Mouse (Mus musculus): ENCODE results near the gene Kat2b. TPM values are rescaled to one million over a fixed set of nuclear protein-coding genes. Genes with fewer than 3 reads are reported as not detected.

Kat2b gene
- polyA plus RNA-seq, 1 experiment from 2014 or later: 5.5 TPM

DNA sequence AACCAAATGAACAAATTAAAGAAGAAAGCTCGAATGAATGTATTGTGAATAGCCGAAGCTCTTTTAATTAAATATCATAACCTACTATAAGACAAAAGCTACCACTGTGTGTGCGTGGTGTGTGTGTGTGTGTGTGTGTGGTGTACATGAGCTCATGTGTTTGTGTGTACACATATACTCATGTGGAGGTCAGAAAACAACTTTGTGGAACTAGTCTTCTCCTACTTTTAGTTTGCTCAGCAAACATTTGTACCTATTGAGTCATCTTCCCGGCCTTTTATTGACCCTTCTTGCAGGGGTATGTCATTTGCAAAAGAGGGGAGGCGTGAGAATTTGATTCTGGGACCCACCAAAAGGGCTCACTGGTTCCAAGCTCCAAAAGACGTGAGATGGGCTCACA lies 11.6 kb downstream of the Kat2b start:
- H3K4me2 ChIP-seq: no peak overlapping the region
- no peak overlapping the region for H3K4me3 ChIP-seq (ENCODE audit: low read depth, low read length)
- no peaks in the 10 kb centered on the region for H3K9me3 ChIP-seq (ENCODE audit: control insufficient read depth, low read length)
- no peaks in the 10 kb centered on the region for H3K4me1 ChIP-seq (ENCODE audit: control insufficient read depth, insufficient read depth, low read length)
- H3K9ac ChIP-seq (ENCODE audit: low read length): no peak overlapping the region
- no peaks in the 10 kb centered on the region for H3K36me3 ChIP-seq (ENCODE audit: control insufficient read depth, insufficient read depth, low read length)
- no peak overlapping the region for H3K27ac ChIP-seq (ENCODE audit: low read depth, low read length)
- 82% methylated on average over 6 of the region's 6 CpGs for WGBS
- no peak for DNase-seq (ENCODE audit: low spot score, missing footprints)
- H3K27me3 ChIP-seq (ENCODE audit: control insufficient read depth, insufficient read depth, low read length): no peaks in the 10 kb centered on the region
- ATAC-seq (ENCODE audit: low FRiP score): no peak

DNA sequence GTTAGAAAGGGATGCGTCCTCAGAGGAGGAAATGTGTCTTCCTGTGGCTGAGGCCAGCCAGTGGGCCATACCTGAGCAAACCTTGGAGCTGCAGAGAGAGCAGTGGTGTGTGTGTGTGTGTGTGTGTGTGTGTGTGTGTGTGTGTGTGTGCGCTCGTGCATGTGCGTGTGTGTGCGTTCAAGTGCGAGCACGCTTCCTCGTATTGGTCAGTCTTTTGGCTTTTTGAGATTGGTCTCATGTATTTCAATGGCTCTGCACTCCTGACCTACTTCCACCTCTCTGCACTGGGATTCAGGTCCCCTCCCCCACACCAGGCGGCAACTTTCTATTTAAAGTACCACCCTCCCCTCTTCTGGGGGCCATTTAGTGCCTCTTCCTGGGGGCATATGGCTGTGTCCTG lies 12.1 kb downstream of the Kat2b start:
- no peak for ATAC-seq (ENCODE audit: low FRiP score)
- Histone ChIP-seq H3K4me2 (no peak overlapping the region), H3K4me3 (ENCODE audit: low read depth, low read length) (no peak overlapping the region), H3K9me3 (ENCODE audit: control insufficient read depth, low read length) (no peaks in the 10 kb centered on the region), H3K36me3 (ENCODE audit: control insufficient read depth, insufficient read depth, low read length) (no peaks in the 10 kb centered on the region), H3K27ac (ENCODE audit: low read depth, low read length) (no peak overlapping the region), H3K27me3 (ENCODE audit: control insufficient read depth, insufficient read depth, low read length) (no peaks in the 10 kb centered on the region), H3K9ac (ENCODE audit: low read length) (no peak overlapping the region), H3K4me1 (ENCODE audit: control insufficient read depth, insufficient read depth, low read length) (no peaks in the 10 kb centered on the region)
- DNase-seq (ENCODE audit: low spot score, missing footprints): no peak
- WGBS: 74% methylated on average over 9 of the region's 9 CpGs

DNA sequence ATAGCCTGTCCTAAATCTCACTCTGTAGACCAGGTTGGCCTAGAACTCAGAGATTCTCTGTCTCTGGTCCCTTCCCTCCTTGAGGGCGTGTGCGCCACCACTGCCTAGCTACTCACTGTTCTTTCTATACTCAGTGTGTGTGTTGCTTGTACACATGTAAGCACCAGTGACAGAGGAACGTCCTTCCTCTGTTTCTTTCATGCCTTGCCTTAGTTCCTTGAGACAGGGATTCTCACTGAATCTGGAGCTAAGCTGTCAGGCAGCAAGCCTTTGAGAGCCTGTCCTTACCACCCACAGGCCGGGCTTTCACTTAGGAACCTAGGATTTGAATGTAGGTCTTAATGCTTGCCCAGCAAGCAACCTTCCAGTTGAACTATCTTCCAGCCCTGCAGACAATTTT lies 13.0 kb downstream of the Kat2b start:
- WGBS: 49% methylated on average over 4 of the region's 4 CpGs

DNA sequence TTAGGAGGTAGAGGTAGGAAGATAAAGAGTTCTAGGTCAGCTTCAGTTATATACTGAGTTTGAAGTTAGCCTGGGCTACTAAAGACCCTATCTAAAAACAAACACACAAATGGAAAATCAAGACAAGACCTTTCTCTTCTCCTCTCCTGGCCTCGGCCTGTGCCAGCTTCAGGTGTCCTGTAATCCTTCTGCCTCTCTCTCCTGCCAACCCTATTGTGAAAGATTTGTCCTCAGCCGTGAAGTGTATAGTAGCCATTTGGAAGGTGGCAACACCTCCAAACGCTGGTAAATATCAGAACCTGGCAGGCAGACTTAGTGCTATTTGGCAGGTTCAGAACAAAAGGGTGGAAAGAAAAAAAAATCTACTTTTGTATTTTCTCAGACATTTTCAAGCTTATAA lies 13.6 kb downstream of the Kat2b start:
- H3K27me3 ChIP-seq (ENCODE audit: control insufficient read depth, insufficient read depth, low read length): no peaks in the 10 kb centered on the region
- H3K4me2 ChIP-seq: no peak overlapping the region
- ATAC-seq (ENCODE audit: low FRiP score) (no peak), DNase-seq (ENCODE audit: low spot score, missing footprints) (no peak)
- no peak overlapping the region for H3K27ac ChIP-seq (ENCODE audit: low read depth, low read length)
- H3K36me3 ChIP-seq (ENCODE audit: control insufficient read depth, insufficient read depth, low read length): no peaks in the 10 kb centered on the region
- no peak overlapping the region for H3K4me3 ChIP-seq (ENCODE audit: low read depth, low read length)
- no peaks in the 10 kb centered on the region for H3K4me1 ChIP-seq (ENCODE audit: control insufficient read depth, insufficient read depth, low read length)
- no peaks in the 10 kb centered on the region for H3K9me3 ChIP-seq (ENCODE audit: control insufficient read depth, low read length)
- WGBS: 70% methylated on average over 3 of the region's 3 CpGs
- H3K9ac ChIP-seq (ENCODE audit: low read length): no peak overlapping the region

More for the DNA sequence above, 13.0 kb downstream of the Kat2b start:
- Histone ChIP-seq H3K4me1 (ENCODE audit: control insufficient read depth, insufficient read depth, low read length) (no peaks in the 10 kb centered on the region), H3K4me2 (no peak overlapping the region), H3K4me3 (ENCODE audit: low read depth, low read length) (no peak overlapping the region), H3K27me3 (ENCODE audit: control insufficient read depth, insufficient read depth, low read length) (no peaks in the 10 kb centered on the region), H3K36me3 (ENCODE audit: control insufficient read depth, insufficient read depth, low read length) (no peaks in the 10 kb centered on the region), H3K27ac (ENCODE audit: low read depth, low read length) (no peak overlapping the region), H3K9ac (ENCODE audit: low read length) (no peak overlapping the region), H3K9me3 (ENCODE audit: control insufficient read depth, low read length) (no peaks in the 10 kb centered on the region)
- no peak for ATAC-seq (ENCODE audit: low FRiP score)
- DNase-seq (ENCODE audit: low spot score, missing footprints): no peak

DNA sequence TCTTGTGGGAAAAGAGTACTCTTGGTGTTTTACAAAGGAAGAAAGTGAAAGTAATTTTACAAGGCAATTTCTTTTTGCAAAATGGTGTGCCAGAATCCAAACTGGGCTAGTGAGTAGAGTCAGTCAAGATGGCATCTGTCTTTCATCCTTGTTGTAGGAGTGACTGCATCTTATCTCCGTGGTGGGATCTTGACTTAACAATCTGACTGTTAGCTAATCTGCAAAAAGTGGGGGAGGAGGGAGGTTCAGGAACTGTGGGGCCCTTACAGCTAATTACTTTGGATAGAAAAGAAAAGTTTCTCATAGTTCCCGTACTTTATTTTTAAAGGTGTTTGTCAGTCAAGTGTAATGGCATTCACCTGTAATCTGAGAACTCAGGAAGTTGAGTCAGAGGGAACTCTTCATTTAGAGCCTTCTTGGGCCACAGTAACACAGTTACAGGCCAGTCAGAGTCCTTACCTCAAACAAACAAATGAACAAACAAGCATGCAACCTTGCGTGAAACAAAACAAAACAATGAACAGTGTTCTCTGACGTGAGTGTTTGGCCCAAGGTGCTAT lies 15.4 kb downstream of the Kat2b start:
- H3K4me2 ChIP-seq: no peak overlapping the region
- WGBS: 71% methylated on average over 4 of the region's 4 CpGs
- H3K4me1 ChIP-seq (ENCODE audit: control insufficient read depth, insufficient read depth, low read length): no peaks in the 10 kb centered on the region
- no peaks in the 10 kb centered on the region for H3K36me3 ChIP-seq (ENCODE audit: control insufficient read depth, insufficient read depth, low read length)
- H3K4me3 ChIP-seq (ENCODE audit: low read depth, low read length): no peak overlapping the region
- ATAC-seq (ENCODE audit: low FRiP score) (no peak), DNase-seq (ENCODE audit: low spot score, missing footprints) (no peak)
- H3K9ac ChIP-seq (ENCODE audit: low read length): no peak overlapping the region
- no peak overlapping the region for H3K27ac ChIP-seq (ENCODE audit: low read depth, low read length)
- H3K9me3 ChIP-seq (ENCODE audit: control insufficient read depth, low read length): no peaks in the 10 kb centered on the region
- no peaks in the 10 kb centered on the region for H3K27me3 ChIP-seq (ENCODE audit: control insufficient read depth, insufficient read depth, low read length)

DNA sequence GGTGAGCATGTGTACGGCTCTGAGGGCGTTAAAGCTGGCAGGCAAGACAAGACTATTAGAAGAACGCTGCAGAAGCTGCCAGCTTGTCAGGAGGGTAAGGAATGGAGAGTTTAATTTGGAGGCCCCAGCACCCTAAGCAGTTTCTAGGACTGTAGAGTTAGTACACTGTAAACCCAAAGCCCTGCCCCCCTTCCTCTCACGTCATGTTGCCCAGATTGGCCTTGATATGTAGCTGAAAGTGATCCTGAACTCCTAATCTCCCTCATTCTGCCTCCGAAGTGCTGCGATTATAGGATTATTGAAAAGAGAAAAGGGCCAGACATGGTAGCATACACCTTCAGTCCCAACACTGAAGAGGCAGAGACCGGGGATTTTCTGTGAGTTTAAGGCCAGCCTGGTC lies 16.1 kb downstream of the Kat2b start:
- peak; percentile 57 for DNase-seq (ENCODE audit: low spot score, missing footprints)
- 91% methylated on average over 7 of the region's 7 CpGs for WGBS
- Histone ChIP-seq H3K36me3 (ENCODE audit: control insufficient read depth, insufficient read depth, low read length) (no peaks in the 10 kb centered on the region), H3K4me3 (ENCODE audit: low read depth, low read length) (no peak overlapping the region), H3K4me1 (ENCODE audit: control insufficient read depth, insufficient read depth, low read length) (no peaks in the 10 kb centered on the region), H3K9ac (ENCODE audit: low read length) (no peak overlapping the region), H3K4me2 (no peak overlapping the region), H3K27ac (ENCODE audit: low read depth, low read length) (no peak overlapping the region), H3K9me3 (ENCODE audit: control insufficient read depth, low read length) (no peaks in the 10 kb centered on the region), H3K27me3 (ENCODE audit: control insufficient read depth, insufficient read depth, low read length) (no peaks in the 10 kb centered on the region)
- no peak for ATAC-seq (ENCODE audit: low FRiP score)

DNA sequence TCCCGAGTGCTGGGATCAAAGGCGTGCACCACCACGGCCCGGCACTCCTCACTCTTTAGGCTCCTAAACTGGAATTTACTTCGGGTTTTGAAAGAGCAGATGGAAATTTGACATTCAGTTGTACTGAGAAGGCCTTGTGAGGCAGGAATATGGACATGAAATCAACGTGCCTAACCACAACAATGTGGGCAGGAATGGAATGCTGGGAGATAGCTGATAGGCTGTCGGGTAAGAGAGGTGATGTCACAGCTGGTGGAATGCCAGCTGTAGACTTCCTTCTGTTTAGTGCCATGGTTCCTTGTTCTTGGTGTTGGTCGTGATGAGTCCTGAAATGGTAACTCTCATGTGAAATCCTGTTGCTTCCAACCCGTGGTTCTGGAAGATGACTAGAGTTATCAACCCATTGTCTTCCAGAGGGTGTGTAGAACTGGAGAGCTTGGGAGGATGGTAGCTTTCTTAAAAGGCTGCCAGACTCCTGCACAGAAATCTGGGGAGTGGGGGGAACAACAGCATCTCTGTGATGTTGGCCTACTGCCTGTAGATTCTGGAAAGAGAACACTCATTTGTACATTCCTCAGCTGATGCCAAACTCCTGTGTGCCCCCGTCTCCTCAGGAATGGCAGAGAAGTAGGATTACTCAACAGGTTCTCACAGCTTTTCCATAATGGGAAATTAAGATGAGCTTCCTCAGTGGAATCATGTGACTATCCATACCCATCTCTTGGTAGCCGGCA lies 17.4 kb downstream of the Kat2b start:
- DNase-seq (ENCODE audit: low spot score, missing footprints) (peak; percentile 78), ATAC-seq (ENCODE audit: low FRiP score) (no peak)
- H3K4me1 ChIP-seq (ENCODE audit: control insufficient read depth, insufficient read depth, low read length): no peaks in the 10 kb centered on the region
- H3K9me3 ChIP-seq (ENCODE audit: control insufficient read depth, low read length): no peaks in the 10 kb centered on the region
- WGBS: 95% methylated on average over 11 of the region's 11 CpGs
- H3K27me3 ChIP-seq (ENCODE audit: control insufficient read depth, insufficient read depth, low read length): no peaks in the 10 kb centered on the region
- no peak overlapping the region for H3K4me2 ChIP-seq
- H3K4me3 ChIP-seq (ENCODE audit: low read depth, low read length): no peak overlapping the region
- no peaks in the 10 kb centered on the region for H3K36me3 ChIP-seq (ENCODE audit: control insufficient read depth, insufficient read depth, low read length)
- no peak overlapping the region for H3K9ac ChIP-seq (ENCODE audit: low read length)
- H3K27ac ChIP-seq (ENCODE audit: low read depth, low read length): no peak overlapping the region

DNA sequence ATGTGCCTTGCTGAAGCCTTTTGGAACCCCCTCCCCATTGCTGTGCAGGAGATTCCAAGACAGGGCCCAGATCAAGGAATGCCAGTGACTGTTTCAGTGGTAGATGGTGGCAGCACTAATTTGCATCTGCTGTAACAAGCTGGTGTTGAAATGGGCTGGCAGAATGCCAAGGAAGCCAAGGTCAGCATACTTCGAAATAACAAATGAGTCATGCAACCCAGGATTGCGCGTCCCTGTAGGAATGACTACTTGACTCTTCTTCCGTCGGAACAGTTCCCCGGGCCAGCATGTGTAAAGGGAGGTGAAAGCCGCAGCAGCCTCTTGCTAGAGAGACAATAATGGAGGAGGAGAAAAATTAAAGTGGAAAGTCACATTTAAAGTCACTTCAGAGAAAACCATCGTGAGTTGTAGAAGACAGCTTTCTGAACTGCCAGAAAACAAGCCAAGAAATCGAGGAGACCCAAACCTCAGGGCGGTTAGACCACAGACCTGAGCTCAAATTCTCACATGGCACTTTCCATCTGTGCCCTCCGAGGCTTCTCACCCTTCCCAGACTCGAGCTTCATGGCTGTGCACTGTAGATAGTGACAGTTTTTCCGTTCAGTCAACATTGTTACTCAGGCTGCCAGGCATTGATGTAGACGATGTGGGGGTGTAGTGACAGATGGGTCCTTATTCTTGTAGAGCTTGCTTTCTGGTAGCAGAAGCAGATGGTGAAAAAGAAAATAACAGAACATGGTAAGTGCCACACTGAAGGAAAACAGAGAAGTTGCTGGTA lies 20.6 kb downstream of the Kat2b start:
- Histone ChIP-seq H3K4me1 (ENCODE audit: control insufficient read depth, insufficient read depth, low read length) (no peaks in the 10 kb centered on the region), H3K27ac (ENCODE audit: low read depth, low read length) (no peak overlapping the region), H3K9me3 (ENCODE audit: control insufficient read depth, low read length) (no peaks in the 10 kb centered on the region), H3K4me3 (ENCODE audit: low read depth, low read length) (no peak overlapping the region), H3K4me2 (no peak overlapping the region), H3K27me3 (ENCODE audit: control insufficient read depth, insufficient read depth, low read length) (no peaks in the 10 kb centered on the region), H3K36me3 (ENCODE audit: control insufficient read depth, insufficient read depth, low read length) (no peaks in the 10 kb centered on the region), H3K9ac (ENCODE audit: low read length) (no peak overlapping the region)
- DNase-seq (ENCODE audit: low spot score, missing footprints): peak; percentile 53
- ATAC-seq (ENCODE audit: low FRiP score): no peak
- WGBS: 86% methylated on average over 14 of the region's 14 CpGs

All from midbrain, embryonic 11.5 days (tissue).